Mouse (Mus musculus): Measurements from ENCODE around the gene Nol12.

DNA sequence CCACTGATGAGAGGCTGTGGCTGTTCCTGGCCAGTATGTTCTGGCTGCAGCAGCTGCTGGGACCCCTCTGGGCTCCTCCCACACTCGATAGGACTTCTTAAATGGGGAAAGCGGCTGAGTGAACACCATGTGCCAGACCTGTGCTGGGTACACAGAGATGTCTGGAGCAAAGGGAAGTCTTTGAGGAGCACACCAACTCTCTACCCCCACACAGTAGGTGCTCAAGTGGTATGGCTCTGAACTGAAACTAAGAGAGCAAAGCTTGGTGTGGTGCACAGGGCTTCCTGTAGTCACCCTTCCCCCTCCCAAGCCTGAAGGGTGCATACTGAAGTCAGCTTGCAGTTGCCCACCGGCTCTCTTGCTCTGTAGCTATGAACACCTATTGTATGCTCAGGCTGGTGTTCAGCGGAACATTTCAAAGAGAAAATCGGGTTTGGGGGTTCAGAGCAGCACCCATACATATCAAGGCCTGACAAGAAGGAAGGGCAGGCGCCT is 36.2 kb upstream of the Nol12 start:
- no peak for TF ChIP-seq CTCF (IDR thresholded peaks at IDR 0.05; ENCODE audit: low read depth)
- peak; percentile 16; the same call in 1 of the 2 replicates for TF ChIP-seq EP300 (IDR thresholded peaks at IDR 0.05; ENCODE audit: low read depth)

Data from liver, postnatal 0 days (tissue).